Mouse (Mus musculus): ENCODE measurements at regions not wholly inside any gene's neighbourhood (a gene's known extent, or its start where the extent isn't known, plus 50 kb on each side); places are given as distances from the start of the nearest gene placed in this dataset.

DNA sequence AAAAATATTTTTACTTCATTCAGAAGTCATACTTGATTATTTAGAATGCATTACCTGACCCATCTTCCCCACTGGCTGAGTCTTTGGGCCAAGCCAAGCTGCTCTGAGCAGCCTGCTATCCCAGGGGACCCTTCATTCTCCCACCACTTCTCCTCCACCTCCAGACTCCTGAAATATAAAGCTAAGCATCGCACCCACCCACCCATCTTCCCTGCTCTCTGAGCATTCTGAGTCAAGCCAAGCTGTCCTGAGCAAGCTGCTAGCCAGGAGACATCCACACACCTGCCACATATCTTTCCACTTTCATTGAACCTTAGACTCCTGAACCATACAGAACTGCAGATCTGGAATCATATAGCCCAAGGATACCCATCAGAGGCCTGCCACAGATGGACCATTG lies 1456.2 kb upstream of the Adam24 start:
- H3K9me3 ChIP-seq (ENCODE audit: control insufficient read depth, low read length): no peaks in the 10 kb centered on the region
- H3K4me1 ChIP-seq (ENCODE audit: control insufficient read depth in 2 of 2, insufficient read depth in 2 of 2, low read length in 2 of 2): no peaks in the 10 kb centered on the region
- ATAC-seq (ENCODE audit: insufficient number of reproducible peaks, insufficient read depth, low FRiP score, low read depth): no peak
- no peaks in the 10 kb centered on the region for H3K27me3 ChIP-seq (ENCODE audit: control insufficient read depth, insufficient read depth, low read length)
- WGBS: 93% methylated on average over 1 of the region's 1 CpGs
- no peak overlapping the region for H3K9ac ChIP-seq (ENCODE audit: low read length)
- H3K36me3 ChIP-seq (ENCODE audit: control insufficient read depth, insufficient read depth, low read length): no peaks in the 10 kb centered on the region
- H3K27ac ChIP-seq (replicated peaks in 1 of 2; ENCODE audit: control insufficient read depth in 1 of 2, insufficient read depth in 1 of 2, low read depth in 2 of 2, low read length in 2 of 2): no peak overlapping the region
- H3K4me2 ChIP-seq (ENCODE audit: low read length): no peak overlapping the region
- no peak overlapping the region for H3K4me3 ChIP-seq (ENCODE audit: control insufficient read depth in 1 of 2, insufficient read depth in 1 of 2, low read depth in 1 of 2, low read length in 2 of 2)

DNA sequence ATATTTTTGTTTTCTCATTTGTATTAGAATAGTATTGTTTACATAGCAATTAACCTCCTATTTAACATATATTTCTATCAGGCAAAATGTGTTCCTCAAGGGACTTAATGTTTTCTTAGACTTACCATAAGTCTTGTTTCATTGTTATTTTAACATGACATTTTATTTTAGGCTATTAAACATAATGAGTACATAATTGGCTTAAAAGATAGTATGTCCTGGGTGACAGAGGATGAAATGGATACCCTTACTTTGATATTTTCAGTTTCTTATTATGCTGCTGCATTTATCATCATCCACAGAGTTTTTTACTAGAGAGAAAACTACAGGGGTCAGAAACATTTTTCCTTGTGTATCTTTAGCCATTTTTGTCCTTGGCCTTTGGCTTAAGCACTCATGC lies 1447.6 kb upstream of the Adam24 start:
- ATAC-seq (ENCODE audit: insufficient number of reproducible peaks, insufficient read depth, low FRiP score, low read depth): no peak
- Histone ChIP-seq H3K36me3 (ENCODE audit: control insufficient read depth, insufficient read depth, low read length) (no peaks in the 10 kb centered on the region), H3K27me3 (ENCODE audit: control insufficient read depth, insufficient read depth, low read length) (no peaks in the 10 kb centered on the region), H3K4me3 (ENCODE audit: control insufficient read depth in 1 of 2, insufficient read depth in 1 of 2, low read depth in 1 of 2, low read length in 2 of 2) (no peak overlapping the region), H3K9me3 (ENCODE audit: control insufficient read depth, low read length) (no peaks in the 10 kb centered on the region), H3K4me1 (ENCODE audit: control insufficient read depth in 2 of 2, insufficient read depth in 2 of 2, low read length in 2 of 2) (no peaks in the 10 kb centered on the region), H3K4me2 (ENCODE audit: low read length) (no peak overlapping the region), H3K27ac (replicated peaks in 1 of 2; ENCODE audit: control insufficient read depth in 1 of 2, insufficient read depth in 1 of 2, low read depth in 2 of 2, low read length in 2 of 2) (no peak overlapping the region), H3K9ac (ENCODE audit: low read length) (no peak overlapping the region)

GRCm38 (mm10) chr8:39268970-39269497 lies 1405.8 kb upstream of the Adam24 start:
- no peak overlapping the region for H3K4me2 ChIP-seq (ENCODE audit: low read length)
- H3K27me3 ChIP-seq (ENCODE audit: control insufficient read depth, insufficient read depth, low read length): no peaks in the 10 kb centered on the region
- H3K4me1 ChIP-seq (ENCODE audit: control insufficient read depth in 2 of 2, insufficient read depth in 2 of 2, low read length in 2 of 2): no peaks in the 10 kb centered on the region
- H3K9me3 ChIP-seq (ENCODE audit: control insufficient read depth, low read length): no peaks in the 10 kb centered on the region
- H3K36me3 ChIP-seq (ENCODE audit: control insufficient read depth, insufficient read depth, low read length): no peaks in the 10 kb centered on the region
- H3K9ac ChIP-seq (ENCODE audit: low read length): no peak overlapping the region
- H3K27ac ChIP-seq (replicated peaks in 1 of 2; ENCODE audit: control insufficient read depth in 1 of 2, insufficient read depth in 1 of 2, low read depth in 2 of 2, low read length in 2 of 2): no peak overlapping the region
- no peak overlapping the region for H3K4me3 ChIP-seq (ENCODE audit: control insufficient read depth in 1 of 2, insufficient read depth in 1 of 2, low read depth in 1 of 2, low read length in 2 of 2)
- no peak; the same call in 1 of the 2 replicates for ATAC-seq (ENCODE audit: insufficient number of reproducible peaks, insufficient read depth, low FRiP score, low read depth)
- 48% methylated on average over 5 of the region's 5 CpGs for WGBS

DNA sequence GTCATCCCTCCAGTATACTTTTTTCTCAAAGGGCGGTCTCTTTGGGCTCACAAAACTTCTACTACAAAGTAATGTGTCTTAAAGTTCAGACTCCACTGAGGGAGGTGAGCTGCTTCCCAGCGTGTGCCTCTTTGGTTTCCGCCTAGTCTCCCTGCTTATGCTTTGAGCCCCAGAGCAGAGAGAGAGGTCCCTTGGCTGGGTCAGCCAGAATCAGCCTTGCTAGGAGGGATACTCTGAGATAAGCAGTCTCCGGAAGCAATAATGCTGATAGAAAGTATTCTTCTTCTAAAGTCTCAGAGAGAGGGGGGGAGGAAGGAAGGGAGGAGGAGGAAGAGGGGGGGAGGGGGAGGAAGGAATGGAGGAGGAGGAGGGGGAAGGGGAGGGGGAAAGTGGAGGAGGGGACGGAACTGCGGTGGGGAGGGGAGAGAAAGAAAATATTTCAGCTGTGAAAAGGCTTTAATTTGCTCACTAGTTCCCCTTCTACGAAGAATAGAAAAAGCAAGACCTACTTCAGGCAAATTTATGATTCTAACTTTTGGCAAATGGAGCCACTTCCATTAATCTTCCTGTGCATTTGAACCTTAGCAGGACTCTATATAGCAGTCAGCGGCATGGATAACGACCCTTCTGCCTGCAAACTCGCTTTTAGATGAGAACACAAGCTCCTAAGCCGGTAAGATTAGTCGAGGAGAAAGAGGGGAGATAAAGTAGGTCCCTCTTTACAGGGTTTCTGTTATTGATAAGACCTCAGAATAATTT lies 1377.2 kb upstream of the Adam24 start:
- Histone ChIP-seq H3K9me3 (ENCODE audit: control insufficient read depth, low read length) (no peaks in the 10 kb centered on the region), H3K4me3 (ENCODE audit: control insufficient read depth in 1 of 2, insufficient read depth in 1 of 2, low read depth in 1 of 2, low read length in 2 of 2) (peak overlapping the region; percentile 3 to 4; a peak in 3 of 4 replicates), H3K36me3 (ENCODE audit: control insufficient read depth, insufficient read depth, low read length) (no peaks in the 10 kb centered on the region), H3K27me3 (ENCODE audit: control insufficient read depth, insufficient read depth, low read length) (no peaks in the 10 kb centered on the region), H3K4me1 (ENCODE audit: control insufficient read depth in 2 of 2, insufficient read depth in 2 of 2, low read length in 2 of 2) (peaks cover 0 to 4% of the 10 kb centered on the region in 2 experiments; a peak in 1 of 4 replicates), H3K9ac (ENCODE audit: low read length) (no peak overlapping the region), H3K27ac (replicated peaks in 1 of 2; ENCODE audit: control insufficient read depth in 1 of 2, insufficient read depth in 1 of 2, low read depth in 2 of 2, low read length in 2 of 2) (0 out of 4 replicates have a peak overlapping the region, but pooled peaks of 1 of the 2 experiments have one; percentile 44), H3K4me2 (ENCODE audit: low read length) (peak overlapping the region; percentile 50)
- ATAC-seq (ENCODE audit: insufficient number of reproducible peaks, insufficient read depth, low FRiP score, low read depth): peak; percentile 59; the same call in 1 of the 2 replicates
- 11% methylated on average over 12 of the region's 12 CpGs for WGBS

- Histone ChIP-seq H3K4me2 (ENCODE audit: low read length) (no peak overlapping the region), H3K27me3 (ENCODE audit: control insufficient read depth, insufficient read depth, low read length) (no peaks in the 10 kb centered on the region), H3K4me1 (ENCODE audit: control insufficient read depth in 2 of 2, insufficient read depth in 2 of 2, low read length in 2 of 2) (no peaks in the 10 kb centered on the region), H3K4me3 (ENCODE audit: control insufficient read depth in 1 of 2, insufficient read depth in 1 of 2, low read depth in 1 of 2, low read length in 2 of 2) (no peak overlapping the region), H3K9ac (ENCODE audit: low read length) (no peak overlapping the region), H3K27ac (replicated peaks in 1 of 2; ENCODE audit: control insufficient read depth in 1 of 2, insufficient read depth in 1 of 2, low read depth in 2 of 2, low read length in 2 of 2) (no peak overlapping the region), H3K9me3 (ENCODE audit: control insufficient read depth, low read length) (no peaks in the 10 kb centered on the region), H3K36me3 (ENCODE audit: control insufficient read depth, insufficient read depth, low read length) (no peaks in the 10 kb centered on the region)
- ATAC-seq (ENCODE audit: insufficient number of reproducible peaks, insufficient read depth, low FRiP score, low read depth): no peak
- 77% methylated on average over 6 of the region's 6 CpGs for WGBS
Measured at GRCm38 (mm10) chr8:39303742-39304336, 1371.0 kb upstream of the Adam24 start.

GRCm38 (mm10) chr8:39313854-39314253 lies 1361.0 kb upstream of the Adam24 start:
- H3K4me1 ChIP-seq (ENCODE audit: control insufficient read depth in 2 of 2, insufficient read depth in 2 of 2, low read length in 2 of 2): no peaks in the 10 kb centered on the region
- H3K27me3 ChIP-seq (ENCODE audit: control insufficient read depth, insufficient read depth, low read length): no peaks in the 10 kb centered on the region
- no peak overlapping the region for H3K9ac ChIP-seq (ENCODE audit: low read length)
- H3K27ac ChIP-seq (replicated peaks in 1 of 2; ENCODE audit: control insufficient read depth in 1 of 2, insufficient read depth in 1 of 2, low read depth in 2 of 2, low read length in 2 of 2): no peak overlapping the region
- no peaks in the 10 kb centered on the region for H3K9me3 ChIP-seq (ENCODE audit: control insufficient read depth, low read length)
- H3K4me2 ChIP-seq (ENCODE audit: low read length): no peak overlapping the region
- 49% methylated on average over 3 of the region's 3 CpGs for WGBS
- no peaks in the 10 kb centered on the region for H3K36me3 ChIP-seq (ENCODE audit: control insufficient read depth, insufficient read depth, low read length)
- ATAC-seq (ENCODE audit: insufficient number of reproducible peaks, insufficient read depth, low FRiP score, low read depth): no peak
- no peak overlapping the region for H3K4me3 ChIP-seq (ENCODE audit: control insufficient read depth in 1 of 2, insufficient read depth in 1 of 2, low read depth in 1 of 2, low read length in 2 of 2)

GRCm38 (mm10) chr8:39315521-39316233 lies 1359.2 kb upstream of the Adam24 start:
- H3K36me3 ChIP-seq (ENCODE audit: control insufficient read depth, insufficient read depth, low read length): no peaks in the 10 kb centered on the region
- H3K9me3 ChIP-seq (ENCODE audit: control insufficient read depth, low read length): no peaks in the 10 kb centered on the region
- H3K27me3 ChIP-seq (ENCODE audit: control insufficient read depth, insufficient read depth, low read length): no peaks in the 10 kb centered on the region
- H3K4me2 ChIP-seq (ENCODE audit: low read length): no peak overlapping the region
- WGBS: 84% methylated on average over 10 of the region's 10 CpGs
- no peaks in the 10 kb centered on the region for H3K4me1 ChIP-seq (ENCODE audit: control insufficient read depth in 2 of 2, insufficient read depth in 2 of 2, low read length in 2 of 2)
- no peak overlapping the region for H3K4me3 ChIP-seq (ENCODE audit: control insufficient read depth in 1 of 2, insufficient read depth in 1 of 2, low read depth in 1 of 2, low read length in 2 of 2)
- no peak overlapping the region for H3K9ac ChIP-seq (ENCODE audit: low read length)
- ATAC-seq (ENCODE audit: insufficient number of reproducible peaks, insufficient read depth, low FRiP score, low read depth): no peak
- no peak overlapping the region for H3K27ac ChIP-seq (replicated peaks in 1 of 2; ENCODE audit: control insufficient read depth in 1 of 2, insufficient read depth in 1 of 2, low read depth in 2 of 2, low read length in 2 of 2)
